Comparison of ENCODE assay signal across 22 mouse cellular contexts in the genomic region with DNA sequence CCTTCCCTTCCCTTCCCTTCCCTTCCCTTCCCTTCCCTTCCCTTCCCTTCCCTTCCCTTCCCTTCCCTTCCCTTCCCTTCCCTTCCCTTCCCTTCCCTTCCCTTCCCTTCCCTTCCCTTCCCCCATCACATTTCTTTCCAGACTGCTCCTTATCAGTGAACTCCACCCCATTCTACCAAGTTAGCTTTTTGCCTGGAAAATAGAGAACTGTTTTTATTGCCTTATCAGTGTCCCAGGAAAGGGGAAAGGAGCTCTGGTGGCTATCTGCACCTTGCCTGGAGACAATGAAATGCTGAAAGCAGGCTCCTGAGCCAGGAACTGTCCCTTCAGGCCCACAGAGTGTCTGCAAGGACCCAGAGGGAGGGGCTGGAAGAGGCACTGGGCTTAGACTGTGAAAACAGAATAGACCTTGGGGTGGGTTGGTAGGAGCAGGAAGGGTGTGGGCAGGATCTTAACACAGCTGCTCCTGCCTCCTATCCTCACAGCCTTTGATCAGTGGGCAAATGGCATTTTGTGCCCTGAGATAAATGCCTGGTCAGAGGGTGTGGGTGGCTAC.
DNase-seq lines count a peak whose midpoint lies in the region; ATAC-seq lines count a peak whose summit lies in the region.
"Had no signal": no experiment of that assay in that cellular context is flagged by ENCODE, and none has a peak within 500 bp of the region (broad histone marks: within the 10 kb centered on the region; RNA-seq: fewer than 3 reads in every experiment).

No protein-coding gene starts in this region.

- H3K4me2 ChIP-seq in heart, embryonic 15.5 days = no peak overlapping the region
- H3K4me2 ChIP-seq: embryonic facial prominence, embryonic 12.5 days; midbrain, embryonic 12.5 days had no signal

- no peak overlapping the region for H3K4me3 ChIP-seq in heart, embryonic 15.5 days
- H3K4me3 ChIP-seq: embryonic facial prominence, embryonic 12.5 days; hindbrain, embryonic 10.5 days; midbrain, embryonic 12.5 days had no signal

- no peak overlapping the region for H3K9ac ChIP-seq in heart, embryonic 15.5 days
- H3K9ac ChIP-seq: embryonic facial prominence, embryonic 12.5 days; forebrain, postnatal 0 days; midbrain, embryonic 12.5 days had no signal

- no peaks in the 10 kb centered on the region for H3K36me3 ChIP-seq in heart, embryonic 15.5 days
- H3K36me3 ChIP-seq: embryonic facial prominence, embryonic 12.5 days; hindbrain, embryonic 10.5 days; midbrain, embryonic 12.5 days had no signal

- no peaks in the 10 kb centered on the region for H3K27me3 ChIP-seq in heart, embryonic 15.5 days
- H3K27me3 ChIP-seq: embryonic facial prominence, embryonic 12.5 days; midbrain, embryonic 12.5 days had no signal

- H3K4me1 ChIP-seq in heart, embryonic 15.5 days (replicated peaks) = peaks cover 4% of the 10 kb centered on the region
- H3K4me1 ChIP-seq: embryonic facial prominence, embryonic 12.5 days; hindbrain, embryonic 10.5 days; midbrain, embryonic 12.5 days had no signal

- intact Hi-C loops in heart, postnatal 10 days (cut with DNase I) = no loop called here
- intact Hi-C loops in gastrocnemius, postnatal 14 days (cut with DNase I; ENCODE audit: low total_unique reads) = no loop called here

- DNase-seq in heart, postnatal 10 days = no peak
- DNase-seq in ovary, postnatal 36 days (ENCODE audit: low spot score) = peak; percentile 23
- DNase-seq in ovary, postnatal 14 days (ENCODE audit: low spot score) = no peak
- no peak for DNase-seq in gastrocnemius, postnatal 14 days
- no peak for DNase-seq in lung, postnatal 14 days
- DNase-seq: adrenal gland, postnatal 10 days; cerebellum, adult 18-20 months; cerebellum, postnatal 14 days; forebrain, postnatal 0 days; kidney, adult 18-20 months; kidney, postnatal 4 days; layer of hippocampus, adult 9-11 months; thymus, adult 2 months; thymus, postnatal 4 days had no signal

- H3K9me3 ChIP-seq in heart, embryonic 15.5 days (replicated peaks) = no peaks in the 10 kb centered on the region
- H3K9me3 ChIP-seq: embryonic facial prominence, embryonic 12.5 days; hindbrain, embryonic 10.5 days; midbrain, embryonic 12.5 days had no signal

- no peak overlapping the region for H3K27ac ChIP-seq in heart, embryonic 15.5 days
- H3K27ac ChIP-seq: embryonic facial prominence, embryonic 12.5 days; hindbrain, embryonic 10.5 days; midbrain, embryonic 12.5 days had no signal

- ATAC-seq in heart, embryonic 15.5 days (replicated peaks; ENCODE audit: insufficient number of reproducible peaks, insufficient read depth, low FRiP score, low read depth) = peak; percentile 74; the same call in 1 of the 2 replicates
- ATAC-seq in megakaryocyte-erythroid progenitor cell, adult 5-6 weeks (replicated peaks; ENCODE audit: low FRiP score, low TSS enrichment, poor library complexity, severe bottlenecking) = peak; percentile 47
- ATAC-seq: activated CD4-positive, CD25-positive, alpha-beta regulatory T cell, adult 4 months; forebrain, postnatal 0 days; hindbrain, embryonic 16.5 days; lung, postnatal 0 days had no signal
